In genomic region chr13:46885759-46886060, GRCm38 (mm10) we compare ENCODE assay signal across 17 mouse cellular contexts. TPM values are rescaled to one million over a fixed set of nuclear protein-coding genes. Genes with fewer than 3 reads are reported as not detected.
DNase-seq lines count a peak whose midpoint lies in the region; ATAC-seq and TF ChIP-seq lines count a peak whose summit lies in the region.
"Had no signal": no experiment of that assay in that cellular context is flagged by ENCODE, and none has a peak within 500 bp of the region (broad histone marks: within the 10 kb centered on the region; RNA-seq: fewer than 3 reads in every experiment).

No protein-coding gene starts in this region.

- H3K27me3 ChIP-seq in heart, embryonic 14.5 days (ENCODE audit: control insufficient read depth, insufficient read depth, low read length): no peaks in the 10 kb centered on the region
- H3K27me3 ChIP-seq in kidney, postnatal 0 days (ENCODE audit: insufficient read depth, low read length): no peaks in the 10 kb centered on the region
- no peaks in the 10 kb centered on the region for H3K27me3 ChIP-seq in kidney, adult 2 months (replicated peaks; ENCODE audit: control insufficient read depth, insufficient read depth, low read length)
- H3K27me3 ChIP-seq: hindbrain, embryonic 15.5 days; limb, embryonic 12.5 days had no signal

- TF ChIP-seq POLR2A in kidney, adult 2 months (IDR thresholded peaks at IDR 0.05; ENCODE audit: low read depth, low read length): no peak

- H3K36me3 ChIP-seq in heart, embryonic 14.5 days (ENCODE audit: control insufficient read depth, insufficient read depth, low read length): no peaks in the 10 kb centered on the region
- no peaks in the 10 kb centered on the region for H3K36me3 ChIP-seq in kidney, postnatal 0 days (ENCODE audit: insufficient read depth, low read length)
- H3K36me3 ChIP-seq in kidney, adult 2 months (ENCODE audit: control insufficient read depth, insufficient read depth, low read length): no peaks in the 10 kb centered on the region
- H3K36me3 ChIP-seq: forebrain, embryonic 10.5 days; hindbrain, embryonic 15.5 days; limb, embryonic 12.5 days; neural tube, embryonic 13.5 days had no signal

- H3K27ac ChIP-seq in heart, embryonic 14.5 days (replicated peaks in 1 of 2; ENCODE audit: control insufficient read depth in 1 of 2, insufficient read depth in 1 of 2, low read depth in 2 of 2, low read length in 2 of 2): peak overlapping the region; percentile 76 to 82
- peak overlapping the region; percentile 31; the same call in 1 of the 2 replicates for H3K27ac ChIP-seq in kidney, postnatal 0 days
- no peak overlapping the region for H3K27ac ChIP-seq in kidney, adult 2 months (ENCODE audit: insufficient read depth, low read depth, low read length)
- H3K27ac ChIP-seq in brown adipose tissue, adult 24 weeks (replicated peaks; ENCODE audit: low read depth, low read length): peak overlapping the region; percentile 52
- H3K27ac ChIP-seq: forebrain, embryonic 10.5 days; hindbrain, embryonic 15.5 days; left cerebral cortex, adult 2 months; limb, embryonic 12.5 days; midbrain, embryonic 10.5 days; neural tube, embryonic 13.5 days had no signal

- peaks cover 39 to 72% of the 10 kb centered on the region in 2 experiments for H3K4me1 ChIP-seq in heart, embryonic 14.5 days (ENCODE audit: control insufficient read depth in 2 of 2, insufficient read depth in 2 of 2, low read length in 2 of 2)
- H3K4me1 ChIP-seq in kidney, postnatal 0 days (replicated peaks; ENCODE audit: insufficient read depth, low read length): peaks cover 8% of the 10 kb centered on the region; the same call in 1 of the 2 replicates
- H3K4me1 ChIP-seq in kidney, adult 2 months (ENCODE audit: control insufficient read depth, insufficient read depth, low read length): no peaks in the 10 kb centered on the region
- peaks cover 32% of the 10 kb centered on the region for H3K4me1 ChIP-seq in brown adipose tissue, adult 24 weeks (ENCODE audit: control insufficient read depth, insufficient read depth, insufficient read length, low read length)

- DNase-seq in adrenal gland, adult 2 months: peak; percentile 36
- DNase-seq in adrenal gland, postnatal 4 days (ENCODE audit: low spot score in 2 of 2): no peak
- no peak for DNase-seq in heart, adult 9 months (ENCODE audit: low spot score in 2 of 2)
- DNase-seq in kidney, postnatal 0 days (ENCODE audit: low spot score): no peak
- no peak for DNase-seq in kidney, adult 2 months
- DNase-seq in cerebellum, adult 8-10 months: no peak
- DNase-seq: cerebellum, adult 2 months; gastrocnemius, postnatal 14 days; right cerebral cortex, postnatal 4 days had no signal

- WGBS in heart, embryonic 14.5 days: 31% methylated on average over 5 of the region's 5 CpGs
- WGBS in kidney, postnatal 0 days: 18% methylated on average over 5 of the region's 5 CpGs
- 48% methylated on average over 5 of the region's 5 CpGs for WGBS in kidney, adult 2 months

- peak overlapping the region; percentile 34 for H3K4me2 ChIP-seq in heart, embryonic 14.5 days (ENCODE audit: low read length)
- H3K4me2 ChIP-seq in kidney, postnatal 0 days (ENCODE audit: low read length): no peak overlapping the region
- H3K4me2 ChIP-seq: hindbrain, embryonic 15.5 days; limb, embryonic 12.5 days; neural tube, embryonic 13.5 days had no signal

- H3K4me3 ChIP-seq in heart, embryonic 14.5 days (ENCODE audit: control insufficient read depth in 1 of 2, insufficient read depth in 1 of 2, low read depth in 1 of 2, low read length in 2 of 2): no peak overlapping the region
- no peak overlapping the region for H3K4me3 ChIP-seq in kidney, postnatal 0 days (replicated peaks; ENCODE audit: low read depth, low read length)
- H3K4me3 ChIP-seq in kidney, adult 2 months (ENCODE audit: insufficient read depth, low read depth, low read length): no peak overlapping the region
- no peak overlapping the region for H3K4me3 ChIP-seq in brown adipose tissue, adult 24 weeks (ENCODE audit: insufficient read depth, low read depth, low read length)
- H3K4me3 ChIP-seq: forebrain, embryonic 10.5 days; hindbrain, embryonic 15.5 days; left cerebral cortex, adult 2 months; limb, embryonic 12.5 days; midbrain, embryonic 10.5 days; neural tube, embryonic 13.5 days had no signal

- ATAC-seq in heart, embryonic 14.5 days (ENCODE audit: insufficient number of reproducible peaks, insufficient read depth, low FRiP score, low read depth): no peak
- ATAC-seq in kidney, postnatal 0 days (replicated peaks; ENCODE audit: low FRiP score, low read depth): no peak

- TF ChIP-seq CTCF in kidney, postnatal 0 days (IDR thresholded peaks at IDR 0.05; ENCODE audit: low read depth): no peak
- no peak for TF ChIP-seq CTCF in kidney, adult 2 months (conservative IDR thresholded peaks at IDR 0.05; ENCODE audit: insufficient read depth, insufficient read length, low read depth, low read length)

- H3K9me3 ChIP-seq in heart, embryonic 14.5 days (ENCODE audit: control insufficient read depth, low read length): no peaks in the 10 kb centered on the region
- no peaks in the 10 kb centered on the region for H3K9me3 ChIP-seq in kidney, postnatal 0 days (replicated peaks; ENCODE audit: low read length)
- H3K9me3 ChIP-seq: forebrain, embryonic 10.5 days; hindbrain, embryonic 15.5 days; limb, embryonic 12.5 days; midbrain, embryonic 10.5 days; neural tube, embryonic 13.5 days had no signal

- peak overlapping the region; percentile 1; the same call in 1 of the 2 replicates for H3K9ac ChIP-seq in heart, embryonic 14.5 days (ENCODE audit: low read length)
- 0 out of 2 replicates have a peak overlapping the region, but pooled peaks have one; percentile 8 for H3K9ac ChIP-seq in kidney, postnatal 0 days (ENCODE audit: low read depth, low read length)
- H3K9ac ChIP-seq: hindbrain, embryonic 15.5 days; limb, embryonic 12.5 days; neural tube, embryonic 13.5 days had no signal

RNA-seq across cellular contexts. Expression of gene Kif13a, which starts 44.0 kb away (rescaled TPM):
- total RNA-seq in adrenal gland, adult 2 months (2021): 10 to 100 TPM; 26.0 to 40.6 TPM
- 13.6 and 13.7 TPM in 2 replicates for polyA plus RNA-seq in adrenal gland, adult 2 months (2012; rRNA removed)
- total RNA-seq in adrenal gland, postnatal 4 days (2021): 10 to 100 TPM; 37.2 to 43.2 TPM
- 47.8 and 55.2 TPM in 2 replicates for polyA plus RNA-seq in heart, embryonic 14.5 days (2014; fragmentation: Nextera tagmentation; extraction: Ambion mirVana)
- 11.2 and 13.1 TPM in 2 replicates for polyA plus RNA-seq in kidney, postnatal 0 days (2015; fragmentation: Nextera tagmentation; extraction: Ambion mirVana)
- polyA plus RNA-seq in kidney, adult 2 months (2012; rRNA removed): 16.4 and 17.4 TPM in 2 replicates
- polyA plus RNA-seq in brown adipose tissue, adult 24 weeks (2012; ENCODE audit: insufficient read depth, insufficient read length, missing spikeins): 8.9 and 15.1 TPM in 2 replicates
